Mouse (Mus musculus): Measurements from ENCODE around the gene Pde4d.

DNA sequence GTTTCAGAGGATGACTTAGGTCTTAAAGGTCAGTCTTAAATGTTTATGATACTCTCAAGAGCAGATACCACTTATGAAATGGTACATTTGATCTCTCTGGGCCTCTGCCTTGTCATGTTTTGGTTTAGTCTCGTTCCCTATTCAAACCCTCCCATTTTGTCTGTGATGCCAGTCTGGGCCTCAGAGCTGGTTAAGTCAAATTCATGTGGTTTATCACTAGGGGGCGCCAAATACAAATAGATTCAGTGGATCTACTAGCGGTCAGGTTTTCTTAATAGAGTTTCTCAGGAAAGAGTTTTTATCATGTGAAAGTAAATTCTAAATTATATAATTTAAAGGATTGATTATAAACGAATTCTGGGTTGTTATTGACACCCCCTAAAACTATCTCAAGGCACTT, 1472.5 kb downstream of the Pde4d start:
- TF ChIP-seq CTCF (IDR thresholded peaks at IDR 0.05; ENCODE audit: control insufficient read depth, insufficient read depth, insufficient read length) (no peak), MYOD1 (IDR thresholded peaks at IDR 0.05; ENCODE audit: control insufficient read depth, insufficient read length, low read depth) (no peak)
